Mouse (Mus musculus) liver, embryonic 12.5 days (tissue): ENCODE results near the gene Pkn3. TPM values are rescaled to one million over a fixed set of nuclear protein-coding genes. Genes with fewer than 3 reads are reported as not detected.

Experiments
- ATAC-seq: fragments of 200-750 bp; cut with Nextera tagmentation; 2 replicates; pipeline ENCODE4 v1.8.0; 2017; ENCODE audit warnings: moderate number of reproducible peaks, mild to moderate bottlenecking, moderate library complexity
- H3K27ac ChIP-seq: fragments of 300-500 bp; sonication (generic); 2 replicates; pipeline ENCODE4 v1.5.1; 2016; ENCODE audit warnings: mild to moderate bottlenecking
- H3K27me3 ChIP-seq: fragments of 300-500 bp; sonication (generic); replicated peaks from 2 replicates; pipeline ENCODE4 v1.6.1; 2016; ENCODE audit warnings: mild to moderate bottlenecking, moderate library complexity
- H3K36me3 ChIP-seq: fragments of 300-500 bp; sonication (generic); 2 replicates; pipeline ENCODE4 v1.6.1; 2016; ENCODE audit warnings: mild to moderate bottlenecking, moderate library complexity
- H3K4me1 ChIP-seq: fragments of 300-500 bp; sonication (generic); 2 replicates; pipeline ENCODE4 v1.6.1; 2016
- H3K4me2 ChIP-seq: fragments of 300-500 bp; sonication (generic); 2 replicates; pipeline ENCODE4 v1.6.1; 2016; ENCODE audit warnings: mild to moderate bottlenecking, moderate library complexity
- H3K4me3 ChIP-seq: fragments of 300-500 bp; sonication (generic); 2 replicates; pipeline ENCODE4 v1.5.1; 2016; ENCODE audit warnings: mild to moderate bottlenecking, moderate library complexity
- H3K9ac ChIP-seq: fragments of 300-500 bp; sonication (generic); 2 replicates; pipeline ENCODE4 v1.6.1; 2016; ENCODE audit warnings: mild to moderate bottlenecking, moderate library complexity
- H3K9me3 ChIP-seq: fragments of 300-500 bp; sonication (generic); replicated peaks from 2 replicates; pipeline ENCODE4 v1.6.1; 2016; ENCODE audit warnings: mild to moderate bottlenecking, moderate library complexity
- WGBS: fragments of 180-500 bp; shearing (Covaris S2); methylation state at CpG from one replicate; pipeline ENCODE4 v1.1.7; 2016; ENCODE audit not compliant: insufficient replicate concordance; 5-methylcytosine and 5-hydroxymethylcytosine counted together
- polyA plus RNA-seq: library from polyadenylated mRNA; unstranded; fragments of >200 nt; fragmentation: Nextera tagmentation; extraction: Ambion mirVana; gene quantifications from 2 replicates; pipeline ENCODE4 v1.2.1, GENCODE M21; 2016

The Pkn3 gene
- polyA plus RNA-seq, 1 experiment from 2014 or later = 5.1 TPM

- peaks cover 64% of the 10 kb centered on the region for H3K4me1 ChIP-seq
Measured at GRCm38 (mm10) chr2:30066046-30066901, 11.2 kb upstream of the Pkn3 start.

GRCm38 (mm10) chr2:30067031-30067888, 10.2 kb upstream of the Pkn3 start:
- Histone ChIP-seq H3K4me3 (peak overlapping the region; percentile 99), H3K27me3 (no peaks in the 10 kb centered on the region), H3K9me3 (no peaks in the 10 kb centered on the region), H3K27ac (peak overlapping the region; percentile 97), H3K4me1 (peaks cover 55% of the 10 kb centered on the region), H3K9ac (peak overlapping the region; percentile 98), H3K36me3 (peaks cover 36% of the 10 kb centered on the region), H3K4me2 (peak overlapping the region; percentile 97)
- under 1% methylated on average over 53 of the region's 69 CpGs for WGBS
- no peak for ATAC-seq

More at GRCm38 (mm10) chr2:30066046-30066901, 11.2 kb upstream of the Pkn3 start:
- ATAC-seq = peak; percentile 89
- Histone ChIP-seq H3K27me3 (no peaks in the 10 kb centered on the region), H3K27ac (peak overlapping the region; percentile 97), H3K4me3 (peak overlapping the region; percentile 99), H3K9ac (peak overlapping the region; percentile 98), H3K36me3 (peaks cover 32% of the 10 kb centered on the region), H3K4me2 (peak overlapping the region; percentile 97), H3K9me3 (no peaks in the 10 kb centered on the region)
- WGBS = under 1% methylated on average over 83 of the region's 101 CpGs

GRCm38 (mm10) chr2:30067962-30068361, 9.5 kb upstream of the Pkn3 start:
- ATAC-seq = no peak

GRCm38 (mm10) chr2:30072875-30073274, 4.6 kb upstream of the Pkn3 start:
- H3K36me3 ChIP-seq = peaks cover 52% of the 10 kb centered on the region
- no peak overlapping the region for H3K4me3 ChIP-seq
- ATAC-seq = no peak
- whole genome bisulfite sequencing = 63% methylated on average over 7 of the region's 7 CpGs
- H3K9me3 ChIP-seq = no peaks in the 10 kb centered on the region
- H3K27ac ChIP-seq = no peak overlapping the region
- no peak overlapping the region for H3K9ac ChIP-seq
- no peak overlapping the region for H3K4me2 ChIP-seq
- peaks cover 23% of the 10 kb centered on the region for H3K4me1 ChIP-seq
- H3K27me3 ChIP-seq = no peaks in the 10 kb centered on the region

More at GRCm38 (mm10) chr2:30067962-30068361, 9.5 kb upstream of the Pkn3 start:
- peaks cover 43% of the 10 kb centered on the region for H3K36me3 ChIP-seq
- no peaks in the 10 kb centered on the region for H3K9me3 ChIP-seq
- H3K27ac ChIP-seq = peak overlapping the region; percentile 97
- peaks cover 48% of the 10 kb centered on the region for H3K4me1 ChIP-seq
- peak overlapping the region; percentile 98 for H3K9ac ChIP-seq
- WGBS = 31% methylated on average over 7 of the region's 7 CpGs
- peak overlapping the region; percentile 99 for H3K4me3 ChIP-seq
- H3K4me2 ChIP-seq = peak overlapping the region; percentile 97
- H3K27me3 ChIP-seq = no peaks in the 10 kb centered on the region

GRCm38 (mm10) chr2:30073285-30073684, 4.2 kb upstream of the Pkn3 start:
- peaks cover 48% of the 10 kb centered on the region for H3K36me3 ChIP-seq
- no peak overlapping the region for H3K4me3 ChIP-seq
- H3K27me3 ChIP-seq = no peaks in the 10 kb centered on the region
- no peak for ATAC-seq
- WGBS = 70% methylated on average over 3 of the region's 3 CpGs
- H3K4me2 ChIP-seq = no peak overlapping the region
- H3K9ac ChIP-seq = no peak overlapping the region
- H3K9me3 ChIP-seq = no peaks in the 10 kb centered on the region
- H3K4me1 ChIP-seq = peaks cover 23% of the 10 kb centered on the region
- H3K27ac ChIP-seq = no peak overlapping the region

GRCm38 (mm10) chr2:30075625-30076024, 1.9 kb upstream of the Pkn3 start:
- 69% methylated on average over 3 of the region's 3 CpGs for WGBS
- Histone ChIP-seq H3K9ac (no peak overlapping the region), H3K4me1 (peaks cover 32% of the 10 kb centered on the region), H3K27me3 (0 out of 2 replicates have a peak, but pooled peaks cover 6% of the 10 kb centered on the region), H3K9me3 (no peaks in the 10 kb centered on the region), H3K4me3 (no peak overlapping the region), H3K36me3 (peaks cover 25% of the 10 kb centered on the region), H3K4me2 (no peak overlapping the region), H3K27ac (no peak overlapping the region)
- no peak for ATAC-seq

GRCm38 (mm10) chr2:30076439-30076838, 1.0 kb upstream of the Pkn3 start:
- no peak for ATAC-seq
- Histone ChIP-seq H3K4me1 (peaks cover 32% of the 10 kb centered on the region), H3K36me3 (peaks cover 23% of the 10 kb centered on the region), H3K4me3 (no peak overlapping the region), H3K9ac (no peak overlapping the region), H3K4me2 (no peak overlapping the region), H3K9me3 (no peaks in the 10 kb centered on the region), H3K27me3 (0 out of 2 replicates have a peak, but pooled peaks cover 6% of the 10 kb centered on the region), H3K27ac (no peak overlapping the region)
- WGBS = 83% methylated on average over 9 of the region's 9 CpGs

- H3K4me1 ChIP-seq = peaks cover 32% of the 10 kb centered on the region
- H3K9me3 ChIP-seq = no peaks in the 10 kb centered on the region
- peak; percentile 13; the same call in 1 of the 2 replicates for ATAC-seq
- peak overlapping the region; percentile 54 for H3K27ac ChIP-seq
- peak overlapping the region; percentile 68; the same call in 1 of the 2 replicates for H3K4me3 ChIP-seq
- H3K27me3 ChIP-seq = 0 out of 2 replicates have a peak, but pooled peaks cover 6% of the 10 kb centered on the region
- peaks cover 20% of the 10 kb centered on the region for H3K36me3 ChIP-seq
- H3K9ac ChIP-seq = 0 out of 2 replicates have a peak overlapping the region, but pooled peaks have one; percentile 13
- WGBS = 45% methylated on average over 6 of the region's 6 CpGs
- peak overlapping the region; percentile 98 for H3K4me2 ChIP-seq
Measured at GRCm38 (mm10) chr2:30076959-30077358, 525 bp upstream of the Pkn3 start.

GRCm38 (mm10) chr2:30078349-30078712, 847 bp downstream of the Pkn3 start:
- ATAC-seq = peak; percentile 47
- peak overlapping the region; percentile 74 for H3K9ac ChIP-seq
- H3K27ac ChIP-seq = peak overlapping the region; percentile 84
- peaks cover 32% of the 10 kb centered on the region for H3K4me1 ChIP-seq
- peak overlapping the region; percentile 98 for H3K4me2 ChIP-seq
- no peaks in the 10 kb centered on the region for H3K9me3 ChIP-seq
- 0 out of 2 replicates have a peak, but pooled peaks cover 6% of the 10 kb centered on the region for H3K27me3 ChIP-seq
- peaks cover 8% of the 10 kb centered on the region for H3K36me3 ChIP-seq
- 9% methylated on average over 10 of the region's 10 CpGs for WGBS
- peak overlapping the region; percentile 68 for H3K4me3 ChIP-seq

- H3K4me3 ChIP-seq = peak overlapping the region; percentile 68
Measured at GRCm38 (mm10) chr2:30078760-30079159, 1.3 kb downstream of the Pkn3 start.

GRCm38 (mm10) chr2:30080181-30080800, 2.8 kb downstream of the Pkn3 start:
- Histone ChIP-seq H3K4me3 (no peak overlapping the region), H3K9ac (no peak overlapping the region; the same call in 1 of the 2 replicates), H3K4me2 (no peak overlapping the region), H3K9me3 (no peaks in the 10 kb centered on the region), H3K4me1 (peaks cover 48% of the 10 kb centered on the region), H3K27me3 (0 out of 2 replicates have a peak, but pooled peaks cover 6% of the 10 kb centered on the region), H3K27ac (no peak overlapping the region), H3K36me3 (no peaks in the 10 kb centered on the region)
- 84% methylated on average over 15 of the region's 15 CpGs for WGBS
- ATAC-seq = no peak

More at GRCm38 (mm10) chr2:30078760-30079159, 1.3 kb downstream of the Pkn3 start:
- H3K36me3 ChIP-seq = peaks cover 3% of the 10 kb centered on the region
- H3K4me2 ChIP-seq = peak overlapping the region; percentile 98
- H3K9me3 ChIP-seq = no peaks in the 10 kb centered on the region
- H3K9ac ChIP-seq = no peak overlapping the region
- peak overlapping the region; percentile 84 for H3K27ac ChIP-seq
- 59% methylated on average over 4 of the region's 4 CpGs for WGBS
- peaks cover 34% of the 10 kb centered on the region for H3K4me1 ChIP-seq
- H3K27me3 ChIP-seq = 0 out of 2 replicates have a peak, but pooled peaks cover 6% of the 10 kb centered on the region
- no peak for ATAC-seq
